Mouse (Mus musculus) CD8-positive naive resting alpha-beta T cell, adult 2 months (primary cell): ENCODE results near the gene Abhd14b.

Experiments used
- DNase-seq, 2 experiments: peaks; one replicate each; pipeline ENCODE4 v3.0.0; 2022; ENCODE audit warnings: low read depth in 2 of 2, low spot score in 2 of 2

The Abhd14b gene

GRCm38 (mm10) chr9:106459946-106460345 is 12.7 kb downstream of the Abhd14b start:
- DNase-seq = no peak

DNA sequence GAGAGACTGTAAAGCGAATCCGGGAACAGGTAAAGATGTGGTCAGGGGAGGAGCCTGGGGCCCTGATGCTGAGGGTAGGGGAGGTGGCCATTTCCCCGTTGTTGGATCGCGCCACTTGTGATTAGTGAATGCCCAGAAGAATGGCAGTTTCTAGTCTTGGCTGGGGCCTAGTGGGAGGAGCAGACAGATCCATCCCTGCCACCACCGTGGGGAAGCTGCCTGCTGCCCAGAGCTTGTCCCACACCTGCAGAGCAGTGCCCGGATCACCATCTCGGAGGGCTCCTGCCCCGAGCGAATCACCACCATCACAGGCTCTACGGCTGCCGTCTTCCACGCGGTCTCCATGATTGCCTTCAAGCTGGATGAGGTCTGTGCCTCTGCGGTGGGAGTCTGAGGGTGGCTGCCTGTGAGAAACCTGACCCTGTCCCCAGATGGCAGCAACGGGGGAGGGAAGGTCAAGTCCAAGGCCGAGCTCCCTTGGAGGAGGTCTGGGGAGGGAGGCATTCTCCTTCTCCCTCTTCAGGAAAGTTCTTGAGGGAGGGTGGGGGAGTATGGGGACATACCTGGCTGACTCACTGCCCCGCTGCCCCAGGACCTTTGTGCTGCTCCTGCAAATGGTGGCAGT is 13.3 kb downstream of the Abhd14b start:
- no peak for DNase-seq

- no peak for DNase-seq
Measured at GRCm38 (mm10) chr9:106461026-106461415, 13.8 kb downstream of the Abhd14b start.

DNA sequence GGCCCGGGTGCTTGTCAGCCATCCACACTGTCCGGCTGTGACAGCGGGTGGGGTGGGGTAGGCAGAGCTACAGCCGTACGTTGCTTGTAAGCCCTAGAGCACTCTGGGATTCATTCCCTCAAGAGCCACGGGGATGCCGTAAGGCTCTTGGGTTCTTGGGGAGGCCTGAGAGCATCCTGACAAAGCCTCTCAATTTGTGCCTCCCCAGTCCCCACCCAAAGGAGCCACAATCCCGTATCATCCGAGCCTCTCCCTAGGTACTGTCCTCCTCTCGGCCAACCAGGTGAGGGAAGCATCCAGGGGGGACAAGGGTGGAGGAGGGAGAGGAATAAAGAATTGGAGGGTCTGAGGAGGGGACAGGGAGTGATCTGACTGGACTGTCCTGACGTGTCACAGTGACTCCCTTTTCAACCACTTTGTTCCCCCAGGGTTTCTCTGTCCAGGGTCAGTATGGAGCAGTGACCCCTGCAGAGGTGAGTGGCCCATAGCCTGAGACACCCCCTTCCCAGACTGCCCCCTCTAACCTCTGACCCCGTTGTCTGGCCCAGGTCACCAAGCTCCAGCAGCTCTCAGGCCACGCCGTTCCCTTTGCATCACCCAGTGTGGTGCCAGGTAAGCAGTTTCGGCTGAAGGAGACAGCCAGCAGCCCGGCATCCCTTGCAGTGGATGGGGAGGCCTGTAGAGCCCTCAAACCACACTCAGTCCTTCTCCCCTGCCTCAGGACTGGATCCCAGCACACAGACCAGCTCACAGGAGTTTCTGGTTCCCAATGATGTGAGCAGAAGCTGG is 14.6 kb downstream of the Abhd14b start:
- no peak for DNase-seq

DNA sequence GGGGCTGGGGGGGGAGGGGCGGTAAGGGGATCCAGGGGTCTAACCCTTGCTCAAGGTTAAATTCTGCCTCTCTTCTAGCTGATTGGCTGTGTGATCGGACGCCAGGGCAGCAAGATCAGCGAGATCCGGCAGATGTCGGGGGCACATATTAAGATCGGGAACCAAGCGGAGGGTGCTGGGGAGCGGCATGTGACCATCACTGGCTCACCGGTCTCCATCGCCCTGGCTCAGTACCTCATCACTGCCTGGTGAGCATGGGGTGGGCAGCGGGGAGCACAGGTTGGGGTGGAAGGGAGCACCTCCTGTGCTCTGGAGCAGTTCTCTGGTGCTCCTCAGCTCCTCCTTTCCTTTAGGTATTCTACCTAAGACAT is 15.2 kb downstream of the Abhd14b start:
- no peak for DNase-seq

DNA sequence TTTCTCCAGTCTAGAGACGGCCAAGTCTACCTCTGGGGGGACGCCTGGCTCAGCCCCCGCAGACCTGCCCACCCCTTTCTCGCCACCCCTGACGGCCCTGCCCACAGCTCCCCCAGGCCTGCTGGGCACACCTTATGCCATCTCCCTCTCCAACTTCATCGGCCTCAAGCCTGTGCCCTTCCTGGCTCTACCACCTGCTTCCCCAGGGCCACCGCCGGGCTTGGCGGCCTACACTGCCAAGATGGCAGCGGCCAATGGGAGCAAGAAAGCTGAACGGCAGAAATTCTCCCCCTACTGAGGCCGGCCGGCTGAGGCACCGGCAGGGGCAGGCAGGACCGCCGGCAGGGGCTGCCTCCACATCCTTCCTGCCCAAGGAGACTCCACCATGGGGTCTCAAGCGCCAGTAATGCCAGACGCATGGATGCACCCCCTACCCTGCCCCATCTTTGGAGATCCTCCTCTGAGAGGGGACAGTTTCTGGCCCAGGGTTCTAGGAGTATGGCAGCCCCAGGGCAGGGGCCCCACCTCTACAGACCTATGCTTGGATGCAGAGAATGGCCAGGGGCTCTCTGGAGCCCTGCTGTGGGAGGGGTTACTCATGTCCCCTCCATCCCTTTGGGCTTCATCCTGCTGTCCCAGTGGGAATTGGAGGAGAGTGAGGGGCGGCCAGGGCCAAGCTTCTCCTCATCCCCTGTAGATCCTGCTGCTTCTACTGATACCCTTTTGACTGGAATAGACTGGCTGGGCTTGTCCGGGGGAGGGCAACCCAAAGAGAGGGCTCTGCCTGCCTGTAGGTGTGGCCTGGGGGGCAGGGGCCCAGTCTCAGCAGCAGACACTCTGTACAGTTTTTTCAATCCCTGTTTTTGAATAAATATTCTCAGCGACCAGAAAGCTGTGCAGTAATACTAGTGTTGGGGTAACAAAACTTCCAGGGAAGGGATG is 16.1 kb downstream of the Abhd14b start:
- no peak for DNase-seq

- no peak for DNase-seq
Measured at GRCm38 (mm10) chr9:106464751-106465541, 17.7 kb downstream of the Abhd14b start.

GRCm38 (mm10) chr9:106465571-106466200 is 18.4 kb downstream of the Abhd14b start, which contains the start of gene Gpr62:
Gpr62 (minus strand) TSS chr9:106465938.
- no peak for DNase-seq

- no peak for DNase-seq
Measured at GRCm38 (mm10) chr9:106466721-106467120, 19.5 kb downstream of the Abhd14b start.

DNA sequence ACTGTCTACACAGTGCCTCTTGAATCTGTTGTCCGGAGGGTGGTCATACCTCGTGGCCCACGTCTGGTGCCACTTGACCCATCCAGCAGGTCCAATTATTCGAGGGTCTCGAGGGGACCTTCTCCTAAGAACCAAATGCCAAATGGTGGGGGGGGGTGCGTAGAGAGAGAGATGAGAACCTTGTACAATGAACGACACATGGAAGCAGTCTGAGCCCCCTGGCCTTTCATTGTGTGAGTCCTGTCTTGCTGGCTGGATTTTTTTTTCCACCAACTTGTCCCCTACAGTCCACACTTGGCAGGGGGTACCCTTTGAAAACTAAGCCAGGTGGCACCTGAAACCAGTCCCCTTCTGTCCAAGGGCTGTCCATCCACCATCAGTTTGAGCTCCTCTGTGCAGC is 20.5 kb downstream of the Abhd14b start:
- DNase-seq = no peak

DNA sequence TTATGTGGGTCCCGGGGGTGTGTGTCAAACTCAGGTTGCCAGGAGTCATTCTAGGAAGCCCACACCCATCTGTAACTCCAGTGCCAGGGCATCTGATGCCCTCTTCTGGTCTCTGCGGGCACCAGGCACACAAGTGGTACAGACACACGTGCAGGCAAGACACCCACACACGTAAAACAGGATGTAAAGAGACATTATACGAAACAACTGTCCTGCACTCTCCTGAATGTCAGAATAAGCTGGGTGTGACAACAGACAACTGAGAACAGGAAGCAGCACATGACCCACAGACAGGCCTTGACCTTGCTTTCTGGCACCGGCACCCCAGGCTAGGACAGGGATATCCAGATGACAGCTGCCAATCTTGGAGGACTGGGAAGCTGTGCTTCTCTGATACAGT is 22.1 kb downstream of the Abhd14b start:
- DNase-seq = no peak

DNA sequence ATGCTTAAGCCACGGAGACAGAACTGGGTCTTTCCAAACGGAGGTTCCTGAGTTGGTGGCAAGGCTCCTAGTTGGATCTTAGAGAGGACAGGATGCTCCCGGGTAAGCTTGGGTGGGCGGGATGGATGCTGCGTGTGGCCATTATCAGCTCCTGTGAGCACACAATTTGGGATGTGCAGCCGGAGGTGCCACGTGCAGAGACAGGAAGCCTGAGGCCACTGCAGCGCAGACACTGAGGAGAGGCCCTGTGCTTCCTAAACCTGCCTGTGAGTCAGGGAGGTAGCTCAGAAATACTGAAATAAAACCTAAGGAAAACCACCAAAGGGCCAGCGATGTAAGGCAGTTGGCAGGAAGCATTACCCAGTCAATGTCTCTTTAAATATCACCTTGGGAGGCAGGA is 22.5 kb downstream of the Abhd14b start:
- no peak for DNase-seq

DNA sequence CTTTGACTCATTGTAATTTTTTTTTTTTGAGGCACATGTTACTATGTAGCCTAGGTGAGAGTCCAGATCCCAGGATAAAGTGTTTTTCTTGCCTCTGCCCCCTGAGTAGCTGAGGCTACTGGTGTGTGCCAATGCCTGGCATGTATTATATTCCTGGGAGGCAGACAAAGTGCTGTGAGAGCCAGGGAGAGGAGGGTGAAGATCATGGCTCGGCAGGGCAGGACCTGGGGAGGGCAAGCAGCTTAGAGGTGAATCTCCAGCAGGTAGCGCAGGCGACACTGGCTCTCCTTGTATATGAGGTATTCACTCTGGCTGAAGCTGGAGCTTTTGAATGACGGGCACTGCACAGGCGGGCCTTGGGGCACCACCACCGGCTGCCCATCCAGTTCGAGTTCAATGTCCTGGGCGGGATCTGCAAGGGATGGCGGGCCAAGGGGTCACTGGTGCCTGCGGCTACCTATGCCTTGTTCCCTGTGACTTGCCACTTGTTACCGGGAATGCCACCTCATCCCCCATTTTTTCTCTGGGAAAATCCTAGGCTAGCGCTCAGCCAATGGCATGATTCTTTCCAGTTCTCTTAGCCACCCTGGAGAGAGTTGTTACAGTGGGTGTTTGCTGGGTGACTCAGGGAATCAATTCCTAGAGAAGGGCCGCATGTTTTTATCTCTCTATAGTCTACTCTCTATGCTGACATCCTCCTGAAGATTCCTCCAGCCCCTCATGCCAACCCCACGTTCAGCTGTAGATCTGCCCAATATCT is 23.9 kb downstream of the Abhd14b start:
- DNase-seq = no peak

GRCm38 (mm10) chr9:106471892-106472291 is 24.6 kb downstream of the Abhd14b start:
- no peak for DNase-seq

- no peak for DNase-seq
Measured at GRCm38 (mm10) chr9:106472321-106472720, 25.1 kb downstream of the Abhd14b start.

DNA sequence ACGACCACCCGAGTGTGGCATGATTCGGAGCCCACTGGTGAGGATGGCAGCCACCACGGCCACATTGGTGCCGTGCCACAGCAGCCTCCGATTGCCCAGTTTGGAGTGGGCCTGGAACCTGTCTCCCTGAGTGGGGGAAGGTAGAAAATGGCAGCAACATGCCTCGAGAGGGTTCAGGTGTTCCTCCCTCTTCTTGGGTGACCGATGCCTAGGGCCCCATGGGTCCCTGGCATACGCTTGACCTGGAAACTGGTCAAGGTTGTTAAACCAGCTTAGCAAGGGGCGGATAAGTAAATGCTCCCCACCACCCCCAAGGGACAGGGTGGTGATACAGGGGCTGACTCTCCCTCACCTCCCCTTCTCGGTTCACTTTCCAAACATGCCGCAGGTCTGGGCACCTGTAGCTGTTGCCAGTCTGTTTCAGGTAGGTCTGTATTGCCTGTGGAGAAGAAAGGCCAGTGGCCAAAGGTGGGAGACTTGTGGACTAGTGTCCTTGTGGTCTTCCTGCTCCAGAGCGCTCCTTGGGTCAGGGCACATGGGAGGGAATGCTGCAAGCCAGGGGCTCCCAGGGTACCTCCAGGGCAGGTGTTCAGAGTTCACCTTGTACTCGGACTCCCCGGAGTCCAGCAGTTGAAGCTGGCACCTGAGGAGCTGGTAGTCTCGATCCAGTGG is 26.0 kb downstream of the Abhd14b start:
- no peak for DNase-seq

- DNase-seq = no peak
Measured at GRCm38 (mm10) chr9:106473753-106474105, 26.5 kb downstream of the Abhd14b start.

- DNase-seq = peak; percentile 54 to 63
Measured at GRCm38 (mm10) chr9:106474456-106474855, 27.2 kb downstream of the Abhd14b start.

GRCm38 (mm10) chr9:106475046-106475445 is 27.8 kb downstream of the Abhd14b start:
- no peak for DNase-seq
